Mouse (Mus musculus) naive thymus-derived CD4-positive, alpha-beta T cell, adult 2 months (primary cell): ENCODE measurements around the gene Mllt6.

ENCODE experiments used
- DNase-seq: peaks from one replicate; pipeline ENCODE4 v3.0.0-alpha.2; 2011; ENCODE audit warnings: low read depth

Gene Mllt6

DNA sequence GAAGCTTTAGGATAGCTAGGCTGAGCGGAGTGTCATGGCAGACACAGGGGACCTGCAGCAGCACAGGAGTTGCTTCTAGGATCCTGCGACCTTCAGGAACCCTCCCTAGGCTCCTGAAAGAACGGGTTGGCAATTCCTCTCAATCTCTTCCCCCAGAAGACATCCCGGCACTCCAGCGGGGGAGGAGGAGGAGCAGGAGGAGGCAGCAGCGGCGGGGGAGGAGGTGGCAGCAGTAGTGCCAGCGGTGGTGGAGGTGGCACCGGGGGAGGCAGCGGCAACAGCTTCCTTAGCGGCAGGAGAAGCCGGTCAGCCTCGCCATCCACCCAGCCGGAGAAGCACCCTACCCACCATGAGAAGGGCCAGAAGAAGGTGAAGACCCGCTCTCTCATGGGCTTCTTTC, 6.1 kb downstream of the Mllt6 start:
- no peak for DNase-seq

DNA sequence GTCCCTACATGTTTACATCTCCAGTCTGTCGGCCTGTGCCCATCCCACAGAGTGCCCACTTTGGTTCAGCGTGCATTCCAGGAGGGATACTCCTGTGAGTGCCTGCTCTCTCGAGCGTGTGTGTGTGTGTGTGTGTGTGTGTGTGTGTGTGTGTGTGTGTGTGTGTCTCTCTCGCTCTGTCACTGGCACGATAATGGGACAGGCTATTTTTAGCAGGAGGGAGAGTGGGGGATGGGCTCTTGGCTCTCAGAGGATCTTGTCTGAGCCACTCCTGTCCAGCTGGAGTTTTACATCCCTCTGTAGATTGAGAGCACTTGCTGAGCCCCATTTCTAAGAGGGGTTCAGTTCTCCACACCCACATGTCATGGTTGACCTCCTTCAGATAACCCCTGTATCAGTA, 6.6 kb downstream of the Mllt6 start:
- no peak for DNase-seq

DNA sequence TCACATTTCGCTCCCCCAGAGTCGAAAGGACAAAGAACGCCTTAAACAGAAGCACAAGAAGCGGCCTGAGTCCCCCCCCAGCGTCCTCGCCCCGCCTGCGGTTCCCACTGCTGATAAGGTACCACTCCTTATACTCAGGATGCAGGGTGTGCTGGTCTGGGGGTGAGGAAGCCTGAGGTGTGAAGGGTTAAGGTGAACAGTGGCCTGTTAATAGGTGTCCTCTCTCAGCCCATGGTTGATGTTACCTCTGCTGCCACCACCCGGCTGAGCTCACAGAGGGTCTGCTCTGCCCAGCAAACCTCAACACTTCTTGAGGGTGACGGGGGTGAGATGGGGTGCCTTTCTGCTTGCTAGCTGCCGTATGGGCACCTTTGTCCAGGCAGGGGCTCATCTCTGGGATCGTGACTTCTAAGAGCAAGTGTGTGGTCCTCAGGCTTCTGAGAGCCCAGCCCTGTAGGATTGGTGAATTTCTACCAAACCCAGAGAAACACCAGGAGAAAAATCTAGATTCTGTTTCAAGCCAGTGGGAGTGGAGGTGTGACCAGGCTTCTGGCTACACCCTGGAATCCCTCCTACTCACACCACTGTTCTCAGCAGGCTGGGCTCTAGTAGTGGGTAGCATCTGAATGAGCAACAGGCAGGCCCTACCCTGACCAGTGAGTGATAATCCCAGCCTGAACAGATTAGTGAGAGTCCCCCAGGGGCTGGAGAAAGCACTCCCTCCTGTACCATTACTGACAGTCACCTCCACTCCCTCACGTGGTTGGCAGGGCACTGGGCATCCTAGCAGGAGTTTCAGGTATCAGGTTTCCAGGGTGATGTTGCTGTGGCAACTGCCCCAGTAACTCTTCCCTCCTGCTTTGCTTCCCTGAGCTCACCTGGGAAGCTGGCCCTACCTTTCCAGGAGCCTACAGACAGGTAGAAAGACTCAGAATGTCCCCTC, 7.3 kb downstream of the Mllt6 start:
- DNase-seq = no peak

DNA sequence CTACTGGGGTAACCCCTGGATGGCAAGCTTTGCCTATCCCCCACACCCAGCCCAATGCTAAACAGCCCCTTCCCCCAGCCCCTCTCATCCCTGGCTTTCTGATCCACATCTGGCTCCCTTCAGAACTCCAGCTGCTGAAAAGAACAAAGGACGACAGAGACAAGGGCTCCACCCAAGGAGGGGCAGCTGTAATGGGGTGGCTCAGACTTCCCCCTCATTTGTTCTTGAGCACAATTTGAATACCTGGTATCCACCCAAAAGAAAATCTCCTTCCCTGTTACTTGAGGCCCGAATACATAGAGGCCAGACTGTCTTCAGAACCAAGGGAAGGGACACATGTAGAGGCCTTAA, 7.9 kb downstream of the Mllt6 start:
- no peak for DNase-seq

DNA sequence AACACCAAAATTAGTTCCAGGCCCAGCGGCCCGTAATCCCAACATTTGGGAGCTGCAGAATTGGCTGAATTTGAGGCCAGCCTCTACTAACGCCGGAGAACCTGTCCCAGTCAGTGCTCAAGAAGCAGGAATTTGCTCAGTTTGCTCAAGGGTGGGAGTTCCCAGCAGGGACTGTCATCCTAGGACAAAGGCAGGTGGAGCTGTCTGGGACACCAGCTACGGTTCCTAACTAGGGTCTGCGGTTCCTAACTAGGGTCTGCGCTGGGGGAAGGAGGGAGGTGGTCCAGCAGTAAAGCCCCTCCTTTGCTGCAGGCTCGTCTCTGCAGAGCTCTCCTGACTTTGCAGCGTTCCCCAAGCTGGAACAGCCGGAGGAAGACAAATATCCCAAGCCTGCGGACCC, 9.9 kb downstream of the Mllt6 start:
- no peak for DNase-seq

DNA sequence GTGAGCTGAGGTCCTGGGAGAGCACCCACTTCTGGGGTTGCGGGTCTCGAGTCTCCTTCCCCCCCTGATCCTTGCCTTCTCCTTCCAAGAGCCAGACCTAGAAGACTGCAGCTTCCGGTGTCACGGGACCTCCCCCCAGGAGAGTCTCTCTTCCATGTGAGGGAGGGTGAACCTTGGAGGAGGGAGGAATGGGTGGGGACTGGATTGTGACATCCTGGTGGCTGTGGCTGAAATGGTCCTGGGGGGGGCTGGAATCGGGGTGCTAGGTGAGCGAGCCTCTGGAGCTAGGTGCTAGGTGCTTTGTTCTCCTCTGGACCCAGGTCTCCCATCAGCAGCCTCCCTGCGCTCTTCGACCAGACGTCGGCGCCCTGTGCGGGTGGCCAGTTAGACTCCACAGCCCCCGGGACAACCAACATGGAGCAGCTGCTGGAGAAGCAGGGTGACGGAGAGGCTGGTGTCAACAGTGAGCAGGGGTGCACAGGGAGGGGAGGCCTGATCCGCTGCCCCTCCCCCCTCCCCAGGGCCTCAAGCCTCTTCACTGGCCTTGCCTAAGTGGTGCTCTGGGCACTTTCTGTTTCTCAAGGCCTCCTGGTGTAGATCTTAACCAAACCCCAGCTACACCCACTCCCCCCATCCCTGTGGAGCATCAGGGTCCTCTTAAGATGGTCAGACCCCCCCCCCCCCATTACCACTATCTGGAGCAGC, 13.0 kb downstream of the Mllt6 start:
- no peak for DNase-seq

DNA sequence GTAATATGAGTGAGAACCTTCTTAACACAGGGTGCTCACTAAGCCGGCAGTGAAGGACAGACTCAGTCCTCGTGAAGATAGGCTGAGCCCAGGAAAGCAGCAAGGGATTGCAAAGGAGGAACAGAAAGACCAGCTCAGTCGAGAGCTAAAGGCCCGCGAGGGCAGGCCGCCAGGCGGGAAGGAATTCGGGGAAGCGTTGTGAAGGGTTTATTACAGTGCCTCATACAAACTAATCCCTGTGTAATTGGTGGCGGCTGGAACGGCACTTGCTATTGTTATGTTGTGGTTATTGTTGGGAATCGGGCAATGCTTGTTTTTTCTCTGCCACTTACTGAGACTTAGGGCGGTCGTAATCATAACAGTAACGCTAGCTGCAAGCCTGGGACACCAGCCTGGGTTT, 14.2 kb downstream of the Mllt6 start:
- no peak for DNase-seq

DNA sequence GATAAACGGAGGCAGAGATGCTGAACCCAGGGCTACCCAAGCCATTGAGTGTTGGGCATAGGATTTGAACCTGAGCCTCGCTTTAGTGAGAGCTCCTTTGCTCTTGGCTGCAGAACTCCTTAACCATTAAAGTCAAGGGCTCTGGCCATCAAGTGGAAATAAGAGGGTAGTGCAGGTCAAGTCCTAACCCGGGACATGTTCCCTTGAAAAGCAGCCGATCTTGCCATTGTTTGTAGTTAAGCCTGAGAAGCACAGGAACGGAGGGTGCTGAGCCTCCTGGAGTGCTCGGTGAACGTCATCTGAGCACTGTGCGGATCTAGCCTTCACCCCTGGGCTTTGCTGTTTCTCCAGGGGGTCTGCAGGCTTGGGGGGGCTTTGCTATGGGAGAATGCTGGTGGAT, 14.6 kb downstream of the Mllt6 start:
- no peak for DNase-seq

DNA sequence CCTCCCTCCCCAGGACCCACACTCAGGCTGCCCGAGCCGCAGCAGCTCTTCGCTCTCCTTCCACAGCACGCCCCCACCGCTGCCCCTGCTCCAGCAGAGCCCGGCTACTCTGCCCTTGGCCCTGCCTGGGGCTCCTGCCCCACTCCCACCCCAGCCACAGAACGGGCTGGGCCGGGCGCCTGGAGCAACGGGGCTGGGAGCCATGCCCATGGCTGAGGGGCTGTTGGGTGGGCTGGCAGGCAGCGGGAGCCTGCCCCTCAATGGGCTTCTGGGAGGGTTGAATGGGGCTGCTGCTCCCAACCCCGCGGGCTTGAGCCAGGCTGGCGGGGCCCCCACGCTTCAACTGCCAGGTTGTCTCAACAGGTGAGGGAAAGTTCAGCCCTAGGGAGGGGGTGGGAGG, 15.1 kb downstream of the Mllt6 start:
- DNase-seq = no peak

DNA sequence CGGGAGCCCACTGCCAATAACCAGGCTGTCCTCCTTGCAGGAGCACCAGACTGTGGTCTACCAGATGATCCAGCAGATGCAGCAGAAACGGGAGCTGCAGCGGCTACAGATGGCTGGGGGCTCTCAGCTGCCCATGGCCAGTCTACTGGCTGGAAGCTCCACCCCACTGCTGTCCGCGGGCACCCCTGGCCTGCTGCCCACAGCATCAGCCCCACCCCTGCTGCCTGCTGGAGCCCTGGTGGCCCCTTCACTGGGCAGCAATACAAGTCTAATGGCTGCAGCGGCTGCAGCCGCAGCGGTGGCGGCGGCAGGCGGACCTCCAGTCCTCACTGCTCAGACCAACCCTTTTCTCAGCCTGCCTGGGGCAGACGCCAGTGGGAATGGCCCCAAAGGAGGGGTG, 17.2 kb downstream of the Mllt6 start:
- no peak for DNase-seq

DNA sequence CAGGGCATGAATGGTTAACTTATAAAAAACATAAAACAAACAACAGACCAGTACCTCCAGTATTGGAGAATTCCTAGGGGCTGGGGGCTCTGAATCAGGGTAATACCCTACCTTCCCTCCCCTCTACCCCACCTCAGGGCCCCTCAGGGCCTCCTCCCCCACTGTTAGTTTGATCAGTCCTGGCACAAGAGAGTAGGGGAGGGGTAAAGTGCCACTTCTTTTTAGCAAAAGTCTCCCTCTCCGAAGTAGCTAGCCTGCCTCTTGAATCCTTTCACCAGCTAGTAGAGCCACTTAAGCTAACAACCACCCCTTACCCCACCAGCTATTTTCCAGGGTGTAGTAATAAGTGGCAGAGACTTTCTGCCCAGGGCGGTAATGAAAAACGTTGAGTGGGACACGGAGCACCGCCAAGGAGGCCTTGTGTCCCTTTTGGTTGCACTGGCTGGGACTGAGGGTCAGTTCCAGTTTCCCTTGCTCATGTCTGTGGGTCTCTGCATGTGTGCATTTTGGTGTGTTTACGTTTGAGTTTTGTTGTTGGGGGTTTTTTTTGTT, 19.4 kb downstream of the Mllt6 start:
- DNase-seq = no peak

DNA sequence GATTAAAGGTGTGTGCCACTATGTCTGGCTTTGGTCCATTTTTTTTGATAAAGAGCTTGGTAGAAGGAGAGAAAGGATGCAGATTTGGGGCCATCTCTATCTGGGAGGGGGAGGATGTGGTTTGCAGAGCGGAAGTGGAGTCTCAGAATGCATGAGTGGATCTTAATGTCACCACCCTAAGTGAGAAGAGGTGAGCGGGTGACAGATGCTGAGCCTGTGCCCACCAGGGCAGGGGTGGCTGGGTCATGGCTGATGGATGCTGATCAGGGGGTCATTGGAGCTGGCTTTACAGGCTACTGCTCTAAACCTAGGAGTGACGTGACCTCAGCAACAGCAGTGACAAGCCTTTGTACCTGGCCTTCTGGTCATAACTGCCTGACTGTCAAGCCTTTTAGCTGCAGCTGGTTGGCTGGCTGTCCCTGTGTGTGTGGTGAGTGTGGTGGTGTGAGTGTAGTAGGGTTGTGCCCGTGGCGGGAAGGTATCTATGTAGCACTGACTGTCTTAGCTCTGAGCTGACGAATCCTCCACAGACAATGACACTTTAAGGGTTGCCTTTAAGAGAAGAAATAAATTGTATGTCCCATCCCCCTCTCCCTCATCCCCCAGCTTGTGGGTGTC, 21.0 kb downstream of the Mllt6 start:
- DNase-seq = peak; percentile 87

DNA sequence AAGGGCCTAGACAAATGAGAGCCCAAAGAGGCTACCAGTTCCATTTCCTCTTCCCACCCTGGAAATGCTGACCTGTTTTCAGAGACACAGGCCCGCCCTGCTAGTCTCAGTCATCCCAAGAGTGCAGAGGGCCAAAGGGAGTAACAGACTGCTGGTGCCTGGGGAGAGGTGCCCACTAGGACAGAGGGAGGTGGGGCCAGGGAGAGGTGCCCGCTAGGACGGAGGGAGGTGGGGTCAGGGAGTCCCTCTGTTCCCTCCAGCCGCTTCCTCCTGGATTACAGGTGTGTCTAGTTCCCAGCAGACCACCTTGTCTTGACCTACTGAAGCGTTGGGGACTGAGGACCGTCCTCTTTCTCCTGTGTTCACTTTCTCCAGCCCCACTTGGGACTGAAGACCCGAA, 21.6 kb downstream of the Mllt6 start:
- DNase-seq = no peak

DNA sequence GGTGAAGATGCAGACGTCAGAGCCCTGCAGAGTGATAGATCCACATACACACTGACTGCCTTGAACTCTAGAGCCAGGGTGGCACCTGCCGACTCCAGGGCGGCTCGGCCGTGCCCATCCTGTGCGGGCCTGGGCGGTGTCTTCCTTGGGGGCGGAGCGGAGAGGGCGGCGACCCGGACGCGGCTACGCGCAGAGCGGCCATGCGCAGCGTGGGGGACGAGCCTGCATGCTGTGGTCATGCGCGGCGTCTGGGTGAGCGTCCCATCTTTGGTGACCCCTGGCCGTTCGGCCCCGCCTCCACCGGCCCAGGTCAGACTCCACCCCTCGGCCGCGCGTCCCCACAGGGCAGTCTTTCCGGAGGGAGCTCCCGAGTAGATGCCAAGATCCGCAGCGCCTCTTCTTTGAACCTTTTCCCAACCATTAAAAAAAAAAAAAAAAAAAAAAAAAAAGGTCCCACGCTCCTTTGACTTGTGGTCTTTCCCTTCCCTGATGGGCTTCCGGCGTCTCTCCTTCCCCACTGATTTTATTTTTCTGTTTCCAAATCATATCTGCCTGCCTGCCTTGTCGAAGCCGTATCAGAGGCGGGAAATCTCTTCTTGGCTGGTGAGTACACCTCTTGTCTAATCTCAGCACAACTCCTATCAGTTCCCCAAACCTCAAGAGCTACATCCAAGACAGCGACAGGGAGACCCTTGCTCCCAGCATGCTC, 22.6 kb downstream of the Mllt6 start, which contains the start of gene Cisd3:
Gene Cisd3, plus strand, starts transcription at position 214 of the 709 bp plus-strand sequence.
- peak; percentile 85 for DNase-seq

DNA sequence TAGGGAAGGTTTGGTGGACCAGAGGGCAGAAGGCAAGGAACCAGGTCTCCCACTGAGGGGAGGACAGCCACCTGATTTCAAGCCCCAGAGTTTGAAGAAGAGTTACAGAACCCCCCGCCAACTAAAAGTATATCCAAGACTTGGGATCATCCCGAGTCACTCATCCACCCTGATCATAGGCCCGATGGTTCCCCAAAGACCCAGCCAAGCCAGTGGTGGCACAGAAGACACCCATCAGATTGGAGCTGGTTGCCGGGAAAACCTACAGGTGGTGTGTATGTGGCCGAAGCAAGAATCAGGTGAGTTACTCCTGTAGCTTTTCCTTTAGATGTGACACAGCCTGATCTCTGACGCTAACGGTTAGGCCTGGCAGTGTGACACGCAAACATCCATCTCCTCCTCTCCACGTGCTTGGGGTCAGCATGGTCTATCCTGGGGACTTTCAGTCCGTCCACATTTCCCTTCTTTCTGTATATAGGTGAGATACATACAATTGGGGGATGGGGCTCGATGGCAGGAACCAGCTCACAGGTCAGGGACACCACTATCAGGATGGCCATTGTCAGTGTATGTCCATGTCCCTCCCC, 23.2 kb downstream of the Mllt6 start:
- DNase-seq = no peak

DNA sequence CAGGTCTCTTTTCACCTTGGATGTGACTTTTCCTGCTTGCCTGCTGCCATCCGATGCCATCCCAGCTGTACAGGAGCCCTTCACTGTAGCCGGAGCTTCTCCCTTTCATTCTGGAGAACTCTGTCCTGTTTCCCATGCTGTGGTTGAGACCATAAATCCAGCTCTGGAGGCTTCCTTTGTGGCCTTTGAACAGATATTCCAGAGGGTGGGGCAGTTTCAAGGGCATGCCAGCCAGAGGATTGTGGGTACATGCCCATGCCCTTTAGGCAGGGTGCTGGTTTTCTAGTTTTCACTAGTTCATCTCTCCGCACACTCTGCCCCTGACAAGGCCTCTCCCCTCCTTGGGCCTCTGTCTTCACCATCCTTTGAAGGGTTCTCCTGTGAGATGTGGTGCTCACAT, 23.8 kb downstream of the Mllt6 start:
- no peak for DNase-seq

DNA sequence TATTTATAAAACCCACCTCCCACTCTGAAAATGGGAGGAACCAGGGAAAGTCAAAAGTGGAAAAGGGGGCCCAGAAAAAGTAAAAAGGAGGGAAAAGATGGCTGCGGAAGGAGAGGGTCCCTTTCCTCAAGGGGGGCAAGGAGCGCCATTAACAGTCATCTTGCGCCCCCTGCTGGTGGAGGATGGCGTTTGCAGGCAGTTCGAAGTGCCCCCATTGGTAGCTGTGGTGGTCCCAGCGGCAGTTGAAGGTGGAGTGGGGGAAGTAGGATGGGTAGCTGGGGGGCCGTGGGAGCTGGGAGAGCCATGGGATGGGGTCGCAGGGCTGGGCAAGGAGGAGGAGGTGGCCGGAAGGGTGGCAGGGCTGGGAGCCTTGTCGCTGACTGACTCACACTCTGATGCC, 26.6 kb downstream of the Mllt6 start:
- DNase-seq = peak; percentile 71

DNA sequence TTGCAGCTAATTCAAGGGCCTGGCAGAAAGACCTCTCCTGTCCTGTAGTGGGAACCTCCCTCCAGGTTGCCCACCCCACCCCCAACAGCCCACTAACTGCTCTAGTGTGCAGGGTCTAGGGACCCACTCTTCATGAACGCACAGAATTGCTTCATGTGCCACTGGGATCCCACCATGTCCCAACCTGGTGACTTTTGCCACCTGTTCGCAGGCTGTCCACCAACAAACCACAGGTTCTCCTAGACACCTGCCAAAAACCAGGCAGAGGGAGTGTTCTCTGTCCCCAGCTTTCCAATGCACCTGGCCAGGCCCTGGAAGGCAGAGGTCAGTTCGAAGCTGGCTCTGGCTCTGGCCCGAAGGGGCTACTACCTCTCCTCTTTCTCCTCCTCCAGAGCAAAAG, 31.2 kb downstream of the Mllt6 start:
- DNase-seq = no peak

DNA sequence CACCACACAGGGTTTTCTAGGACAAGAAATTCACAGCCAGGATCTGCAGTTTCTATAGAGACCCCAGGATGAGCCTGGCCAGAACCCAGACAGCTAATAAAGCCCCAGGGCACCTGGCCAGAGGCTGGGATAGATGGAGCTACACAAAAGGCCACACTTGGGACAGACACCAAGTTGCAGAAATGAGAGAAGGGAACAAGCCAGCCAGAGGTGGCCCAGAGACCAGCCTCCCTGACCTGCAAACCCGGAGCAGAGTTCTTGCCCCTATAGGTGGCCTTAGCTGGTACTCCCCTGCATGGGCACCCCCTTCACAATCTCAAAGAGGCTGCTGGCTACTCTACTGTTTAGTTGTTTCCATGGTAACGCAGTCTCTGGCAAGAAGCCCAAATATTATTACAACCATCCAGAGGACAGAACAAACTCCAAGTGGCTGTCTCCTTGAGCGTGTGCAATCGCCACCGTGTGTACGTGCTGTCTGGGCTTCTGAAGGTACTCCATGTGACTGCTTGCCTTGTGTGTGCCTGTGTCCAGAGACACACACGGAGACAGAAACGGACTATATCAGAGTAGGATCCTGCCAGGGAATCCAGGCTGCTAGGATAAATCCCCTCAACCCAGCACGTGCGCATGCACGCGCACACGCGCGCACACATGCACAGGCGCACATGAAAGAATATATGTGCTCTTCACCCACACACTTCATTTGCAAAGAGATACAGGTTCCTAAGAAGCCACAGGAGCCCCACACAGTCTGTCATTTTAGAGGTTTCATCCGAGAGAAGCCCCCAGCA, 31.9 kb downstream of the Mllt6 start:
- DNase-seq = no peak

DNA sequence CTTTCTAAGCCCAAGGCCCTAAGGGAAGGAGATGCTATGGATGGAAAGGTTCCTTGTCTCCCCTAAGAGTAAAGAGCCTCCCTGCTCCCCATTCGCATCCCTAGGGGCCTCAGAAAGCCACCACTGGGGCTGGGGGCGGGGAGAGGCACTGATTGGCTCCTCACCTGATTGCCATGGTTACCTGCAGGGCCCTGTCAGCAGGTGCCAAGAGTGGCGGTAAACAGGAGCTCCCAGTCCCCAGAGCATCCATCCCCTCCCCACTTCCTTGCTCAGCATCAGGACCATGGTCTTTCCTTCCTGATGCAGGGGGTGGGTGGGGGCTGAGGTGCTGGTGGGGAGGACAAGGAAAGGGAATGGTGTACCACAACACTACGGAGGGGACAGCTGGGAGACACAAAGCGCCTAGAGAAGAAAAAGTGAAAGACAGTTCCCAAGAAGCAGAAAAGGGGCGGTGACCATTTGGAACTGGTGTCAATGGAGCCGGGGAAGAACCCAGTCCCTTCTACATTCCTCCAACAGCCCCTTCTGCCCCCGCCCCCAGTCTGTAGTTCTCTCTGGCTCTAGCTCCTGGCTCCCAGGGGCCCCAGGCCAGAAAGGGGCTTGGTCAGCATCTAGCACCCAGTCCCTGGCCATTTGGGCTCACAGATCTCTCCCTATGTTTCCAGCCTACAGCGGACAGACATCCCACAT, 32.6 kb downstream of the Mllt6 start:
- DNase-seq = no peak
